Mouse (Mus musculus) heart, embryonic 14.5 days (tissue): ENCODE results near the gene Idh2. TPM values are rescaled to one million over a fixed set of nuclear protein-coding genes. Genes with fewer than 3 reads are reported as not detected.

Experiments used
- ATAC-seq: fragments of 200-750 bp; cut with Nextera tagmentation; 2 replicates; pipeline ENCODE4 v1.8.0; 2017; ENCODE audit warnings: low read depth, moderate TSS enrichment; ENCODE audit not compliant: insufficient number of reproducible peaks, insufficient read depth, low FRiP score
- H3K27ac ChIP-seq, 2 experiments: fragments of 200-500 bp in 1 of 2; fragments of 300-500 bp in 1 of 2; sonication (generic) in 1 of 2; replicated peaks in 1 of 2; 2 replicates each; pipeline ENCODE4 v1.5.1; 2012 to 2014; ENCODE audit warnings: low read depth in 2 of 2, low read length in 2 of 2, control low read depth in 1 of 2, mild to moderate bottlenecking in 1 of 2, mixed read lengths in 1 of 2; ENCODE audit not compliant: control insufficient read depth in 1 of 2, insufficient read depth in 1 of 2
- H3K27me3 ChIP-seq: fragments of 300-500 bp; sonication (generic); 2 replicates; pipeline ENCODE4 v1.6.1; 2014; ENCODE audit warnings: mild to moderate bottlenecking, low read length, control low read depth; ENCODE audit not compliant: control insufficient read depth, insufficient read depth
- H3K36me3 ChIP-seq: fragments of 300-500 bp; sonication (generic); 2 replicates; pipeline ENCODE4 v1.6.1; 2014; ENCODE audit warnings: mild to moderate bottlenecking, control low read depth, low read length, mixed read lengths; ENCODE audit not compliant: control insufficient read depth, insufficient read depth
- H3K4me1 ChIP-seq, 2 experiments: fragments of 200-500 bp in 1 of 2; fragments of 300-500 bp in 1 of 2; sonication (generic) in 1 of 2; 2 replicates each; pipeline ENCODE4 v1.6.1; 2012 to 2014; ENCODE audit warnings: low read length in 2 of 2, control low read depth in 1 of 2, mixed read lengths in 1 of 2; ENCODE audit not compliant: control insufficient read depth in 2 of 2, insufficient read depth in 2 of 2
- H3K4me2 ChIP-seq: fragments of 300-500 bp; sonication (generic); 2 replicates; pipeline ENCODE4 v1.6.1; 2014; ENCODE audit warnings: mild to moderate bottlenecking, low read length
- H3K4me3 ChIP-seq, 2 experiments: fragments of 200-500 bp in 1 of 2; fragments of 300-500 bp in 1 of 2; sonication (generic) in 1 of 2; 2 replicates each; pipeline ENCODE4 v1.5.1; 2012 to 2014; ENCODE audit warnings: low read length in 2 of 2, mild to moderate bottlenecking in 2 of 2, control low read depth in 1 of 2, low read depth in 1 of 2, moderate library complexity in 1 of 2; ENCODE audit not compliant: control insufficient read depth in 1 of 2, insufficient read depth in 1 of 2
- H3K9ac ChIP-seq: fragments of 300-500 bp; sonication (generic); 2 replicates; pipeline ENCODE4 v1.6.1; 2014; ENCODE audit warnings: mild to moderate bottlenecking, low read length
- H3K9me3 ChIP-seq: fragments of 300-500 bp; sonication (generic); 2 replicates; pipeline ENCODE4 v1.6.1; 2016; ENCODE audit warnings: low read length, control low read depth; ENCODE audit not compliant: control insufficient read depth
- WGBS: fragments of 180-500 bp; shearing (Covaris S2); extraction: QIAGEN DNeasy Blood & Tissue Kit; methylation state at CpG from one replicate; pipeline ENCODE4 v1.1.7; 2014; 5-methylcytosine and 5-hydroxymethylcytosine counted together
- polyA plus RNA-seq: library from polyadenylated mRNA; unstranded; fragments of >200 nt; fragmentation: Nextera tagmentation; extraction: Ambion mirVana; gene quantifications from 2 replicates; pipeline ENCODE4 v1.2.1, GENCODE M21; 2014

The Idh2 gene
- polyA plus RNA-seq, 1 experiment from 2014 or later, result 2,473 TPM

DNA sequence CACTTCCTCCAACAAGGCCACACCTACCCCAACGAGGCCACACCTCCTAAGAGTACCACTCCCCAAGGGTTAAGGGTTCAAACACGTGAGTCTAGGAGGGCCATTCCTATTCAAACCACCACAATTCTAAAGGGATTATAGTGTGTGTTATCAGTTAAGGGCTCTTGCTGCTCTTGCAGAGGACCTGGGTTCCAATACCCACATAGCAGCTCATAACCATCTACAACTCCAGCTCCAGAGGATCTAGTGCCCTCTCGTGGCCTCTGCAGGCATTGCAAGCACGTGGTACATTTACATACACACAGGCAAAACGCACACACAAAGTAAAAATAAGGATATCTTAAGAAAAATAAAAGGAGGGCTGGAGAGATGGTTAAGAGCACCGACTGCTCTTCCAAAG lies 37.0 kb upstream of the Idh2 start:
- Histone ChIP-seq H3K36me3 (no peaks in the 10 kb centered on the region), H3K4me3 (no peak overlapping the region), H3K27me3 (no peaks in the 10 kb centered on the region), H3K27ac (no peak overlapping the region), H3K4me2 (no peak overlapping the region), H3K9ac (no peak overlapping the region), H3K4me1 (peaks cover 5 to 7% of the 10 kb centered on the region in 2 experiments; a peak in 3 of 4 replicates), H3K9me3 (no peaks in the 10 kb centered on the region)
- 59% methylated on average over 6 of the region's 6 CpGs for WGBS
- ATAC-seq, result no peak

DNA sequence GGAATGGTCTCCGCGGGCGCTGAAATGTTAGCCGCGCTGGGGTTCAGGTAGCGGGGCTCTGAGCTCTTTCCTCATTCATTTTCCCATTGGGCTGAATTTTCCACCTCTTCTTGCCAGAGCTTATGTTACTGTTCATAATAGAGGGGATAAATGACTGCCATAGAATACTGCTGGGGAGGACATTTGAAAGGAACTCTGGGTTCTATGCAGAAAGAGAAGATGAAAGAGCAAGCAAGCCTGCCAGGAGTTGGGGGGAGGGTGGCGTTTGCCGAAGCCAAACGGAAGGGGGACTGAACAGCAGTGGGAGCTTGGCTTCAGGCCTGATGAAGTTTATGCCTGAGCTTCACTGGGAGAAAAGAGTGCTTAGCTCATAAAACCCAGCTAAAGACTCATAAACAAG lies 34.2 kb upstream of the Idh2 start:
- Histone ChIP-seq H3K36me3 (no peaks in the 10 kb centered on the region), H3K4me1 (0 out of 4 replicates have a peak, but pooled peaks cover 0 to 3% of the 10 kb centered on the region in 2 experiments), H3K4me2 (no peak overlapping the region), H3K27me3 (no peaks in the 10 kb centered on the region), H3K9me3 (no peaks in the 10 kb centered on the region), H3K27ac (no peak overlapping the region), H3K9ac (no peak overlapping the region), H3K4me3 (no peak overlapping the region)
- ATAC-seq, result no peak
- WGBS, result 51% methylated on average over 9 of the region's 9 CpGs

DNA sequence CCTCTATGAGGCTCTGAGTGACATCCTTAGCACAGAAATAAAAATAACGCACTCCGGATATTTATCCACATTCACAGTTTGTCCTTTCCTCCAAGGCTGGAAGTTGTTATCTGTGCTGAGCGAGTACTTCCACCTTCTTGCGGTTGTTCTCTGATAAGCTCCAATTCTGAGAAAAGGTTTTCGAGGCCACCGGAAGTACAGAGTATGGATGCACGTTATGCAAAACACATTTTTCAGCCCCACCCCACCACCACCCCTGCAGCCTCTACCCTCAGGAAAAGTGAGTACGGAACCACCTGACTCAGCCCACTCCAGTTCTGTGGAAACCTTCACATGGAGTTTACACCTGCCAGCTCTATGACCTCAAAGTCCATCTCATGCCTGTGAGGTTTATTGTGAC lies 30.9 kb upstream of the Idh2 start:
- Histone ChIP-seq H3K36me3 (no peaks in the 10 kb centered on the region), H3K9me3 (no peaks in the 10 kb centered on the region), H3K9ac (no peak overlapping the region), H3K4me2 (no peak overlapping the region), H3K4me1 (peaks cover under 1 to 6% of the 10 kb centered on the region in 2 experiments; a peak in 3 of 4 replicates), H3K27me3 (no peaks in the 10 kb centered on the region), H3K4me3 (no peak overlapping the region), H3K27ac (no peak overlapping the region)
- no peak for ATAC-seq
- 50% methylated on average over 8 of the region's 8 CpGs for WGBS

DNA sequence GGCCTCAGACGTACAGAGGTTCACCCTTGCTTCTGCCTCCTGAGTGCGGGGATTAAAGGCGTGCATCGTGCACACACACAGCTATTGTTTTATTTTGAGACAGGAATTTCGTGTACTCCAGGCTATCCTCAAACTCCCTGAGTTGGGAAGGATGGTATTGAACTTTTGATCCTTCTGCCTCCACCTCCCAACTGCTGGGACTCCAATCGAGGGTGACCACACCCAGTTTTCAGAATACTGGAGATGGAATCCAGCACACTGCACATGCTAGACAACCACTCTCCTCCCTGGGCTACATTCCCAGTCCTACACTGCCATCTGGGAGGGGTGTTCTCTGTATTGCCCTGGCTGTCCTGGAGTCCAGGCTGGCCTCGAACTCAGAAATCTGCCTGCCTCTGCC lies 29.5 kb upstream of the Idh2 start:
- whole genome bisulfite sequencing, result 88% methylated on average over 7 of the region's 7 CpGs
- Histone ChIP-seq H3K4me2 (no peak overlapping the region), H3K4me3 (no peak overlapping the region), H3K27ac (no peak overlapping the region), H3K9ac (no peak overlapping the region), H3K36me3 (no peaks in the 10 kb centered on the region), H3K9me3 (no peaks in the 10 kb centered on the region), H3K27me3 (no peaks in the 10 kb centered on the region), H3K4me1 (peaks cover 3 to 9% of the 10 kb centered on the region in 2 experiments; a peak in 3 of 4 replicates)
- ATAC-seq, result no peak

DNA sequence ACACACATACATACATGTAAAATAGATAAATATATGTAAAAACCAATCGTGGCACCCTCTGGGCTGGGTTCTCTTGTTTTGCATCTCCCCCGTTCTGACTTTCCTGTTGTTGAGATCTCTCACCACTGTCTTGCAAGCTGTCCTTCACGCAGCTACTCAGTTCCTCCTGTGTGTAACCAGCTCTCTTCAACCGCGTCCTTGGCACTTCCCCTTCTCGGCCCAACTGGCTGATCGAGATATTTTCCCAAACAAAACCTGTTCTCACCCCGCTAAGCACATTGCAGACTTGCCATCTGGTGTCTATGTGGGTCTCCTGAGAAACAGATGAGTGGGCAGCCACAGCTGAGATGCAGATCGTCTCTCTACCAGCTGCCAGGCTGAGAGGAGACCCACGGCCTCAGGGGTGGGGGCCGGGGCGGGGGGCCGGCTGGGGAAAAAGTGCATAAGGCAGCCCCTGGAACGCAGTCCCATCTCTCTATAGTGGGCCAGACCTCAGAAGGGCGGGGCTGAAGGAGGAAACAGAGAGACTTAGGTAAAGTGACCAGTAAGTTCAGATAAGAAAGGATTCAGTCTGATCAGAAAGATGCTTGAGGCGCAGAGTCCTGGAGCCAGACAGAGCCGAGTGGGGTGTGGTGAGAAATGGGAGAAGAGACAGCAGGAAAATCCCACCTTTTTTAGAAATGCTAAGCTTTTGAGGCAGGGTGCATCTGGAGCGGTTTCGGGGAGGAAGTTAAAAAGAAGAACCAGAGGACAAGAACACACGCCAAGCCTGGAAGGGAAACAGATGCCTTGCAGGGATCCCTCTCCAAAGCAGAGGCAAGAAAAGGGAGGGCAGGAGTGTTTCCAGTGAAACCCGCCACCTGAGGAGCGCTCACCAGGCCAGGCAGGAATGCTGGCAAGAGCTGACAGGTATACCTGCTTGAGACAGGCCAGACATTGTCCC lies 28.4 kb upstream of the Idh2 start:
- Histone ChIP-seq H3K9me3 (no peaks in the 10 kb centered on the region), H3K4me3 (no peak overlapping the region), H3K27me3 (no peaks in the 10 kb centered on the region), H3K9ac (no peak overlapping the region), H3K4me2 (no peak overlapping the region), H3K36me3 (no peaks in the 10 kb centered on the region), H3K27ac (no peak overlapping the region), H3K4me1 (peaks cover 3 to 6% of the 10 kb centered on the region in 2 experiments; a peak in 3 of 4 replicates)
- 34% methylated on average over 22 of the region's 22 CpGs for WGBS
- ATAC-seq, result no peak

DNA sequence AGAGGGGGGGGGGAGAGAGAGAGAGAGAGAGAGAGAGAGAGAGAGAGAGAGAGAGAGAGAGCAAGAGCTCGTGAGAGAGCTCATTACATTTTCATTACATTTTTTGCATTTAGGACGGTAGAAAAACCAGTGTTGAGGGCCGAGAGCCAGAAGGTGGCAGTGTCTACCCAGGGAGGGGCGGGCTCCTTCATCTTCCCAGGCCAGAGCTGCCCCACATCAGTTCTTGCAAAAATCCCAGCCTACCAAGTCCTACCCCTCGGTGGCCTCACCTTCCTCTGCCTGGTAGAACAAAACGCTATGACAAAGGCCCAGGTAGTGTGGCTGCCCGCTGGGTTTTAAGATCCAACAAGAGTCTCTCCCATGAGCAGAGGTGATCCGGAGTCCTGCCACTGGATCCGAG lies 25.6 kb upstream of the Idh2 start:
- no peak overlapping the region for H3K9ac ChIP-seq
- 20% methylated on average over 9 of the region's 9 CpGs for whole genome bisulfite sequencing
- H3K27me3 ChIP-seq, result no peaks in the 10 kb centered on the region
- H3K9me3 ChIP-seq, result peaks cover 11% of the 10 kb centered on the region
- H3K27ac ChIP-seq, result no peak overlapping the region
- peaks cover 3 to 6% of the 10 kb centered on the region in 2 experiments; a peak in 3 of 4 replicates for H3K4me1 ChIP-seq
- no peak overlapping the region for H3K4me3 ChIP-seq
- no peaks in the 10 kb centered on the region for H3K36me3 ChIP-seq
- no peak overlapping the region for H3K4me2 ChIP-seq
- ATAC-seq, result no peak

DNA sequence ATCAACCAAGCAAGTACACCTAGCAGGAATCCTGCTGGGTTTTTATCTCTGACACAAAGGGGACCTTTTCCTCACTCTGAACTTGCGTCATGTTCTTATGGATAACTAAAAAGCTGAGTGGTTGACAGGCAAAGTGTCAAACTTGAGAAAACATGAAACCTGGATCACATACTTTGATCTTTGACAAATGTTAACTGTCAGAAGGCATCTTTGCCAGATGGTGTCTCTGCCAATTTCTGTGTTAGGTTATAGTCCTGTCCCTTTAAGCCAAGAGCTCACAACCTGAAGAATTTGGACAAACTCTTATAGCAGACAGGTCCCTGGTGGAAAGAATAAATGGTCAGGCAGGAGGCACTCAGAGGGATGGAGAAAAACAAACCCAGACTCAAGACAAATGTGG lies 23.2 kb upstream of the Idh2 start:
- Histone ChIP-seq H3K27me3 (no peaks in the 10 kb centered on the region), H3K27ac (no peak overlapping the region), H3K36me3 (no peaks in the 10 kb centered on the region), H3K4me1 (peaks cover 13 to 20% of the 10 kb centered on the region in 2 experiments), H3K9ac (no peak overlapping the region), H3K9me3 (peaks cover 11% of the 10 kb centered on the region), H3K4me3 (no peak overlapping the region), H3K4me2 (no peak overlapping the region)
- no peak for ATAC-seq
- 78% methylated on average over 1 of the region's 1 CpGs for WGBS
